Mouse (Mus musculus): ENCODE data around the gene Rrm2. TPM values are rescaled to one million over a fixed set of nuclear protein-coding genes. Genes with fewer than 3 reads are reported as not detected.

Gene Rrm2
- polyA plus RNA-seq (2012; ENCODE audit: low replicate concordance), result 71.0 and 245 TPM in 2 replicates

GRCm38 (mm10) chr12:24707954-24708823 is at the start of gene Rrm2:
Rrm2 (plus strand) TSS chr12:24708241.

GRCm38 (mm10) chr12:24681286-24682023 is 26.6 kb upstream of the Rrm2 start, which contains the start of gene Cys1:
Cys1 (minus strand) TSS chr12:24681813.

Other genes starting within 250 kb of the Rrm2 start
- gene Taf1b, start 209.9 kb upstream of the Rrm2 start, polyA plus RNA-seq (2012; ENCODE audit: low replicate concordance), result 0.21 and 1.5 TPM in 2 replicates
- 0.08 and 0.41 TPM in 2 replicates for gene Grhl1, start 136.0 kb upstream of the Rrm2 start, polyA plus RNA-seq (2012; ENCODE audit: low replicate concordance)
- gene Klf11, start 57.0 kb upstream of the Rrm2 start, polyA plus RNA-seq (2012; ENCODE audit: low replicate concordance), result 15.9 and 19.9 TPM in 2 replicates
- gene Cys1, start 26.4 kb upstream of the Rrm2 start, polyA plus RNA-seq (2012; ENCODE audit: low replicate concordance), result not detected in 2 replicates
- gene Mboat2, start 122.6 kb downstream of the Rrm2 start, polyA plus RNA-seq (2012; ENCODE audit: low replicate concordance), result 12.6 and 19.0 TPM in 2 replicates

Measured in leukemia stem cell, adult 10-12 weeks (primary cell).